Mouse (Mus musculus) lung, adult 2 months (tissue): ENCODE measurements around the gene Szrd1.

Experiments
- CTCF ChIP-seq: fragments of 200-500 bp; IDR thresholded peaks from 2 replicates; pipeline ENCODE4 v1.5.1; 2011; ENCODE audit warnings: mild to moderate bottlenecking, low read length, control low read depth; ENCODE audit not compliant: insufficient read depth
- POLR2A ChIP-seq: fragments of 200-500 bp; IDR thresholded peaks from 2 replicates; pipeline ENCODE4 v1.6.1; 2011; ENCODE audit warnings: low read depth, mild to moderate bottlenecking, control low read depth, low read length, borderline replicate concordance; ENCODE audit errors: extremely low read depth

- TF ChIP-seq CTCF = no peak
- no peak for TF ChIP-seq POLR2A
These were observed 75.4 kb downstream of the Szrd1 start for GRCm38 (mm10) chr4:141064104-141064659.
